Mouse (Mus musculus): ENCODE results near the gene Nifk.
A peak's percentile ranks its signal among the peaks of the same experiment; 100 is the strongest.

Nifk gene

DNA sequence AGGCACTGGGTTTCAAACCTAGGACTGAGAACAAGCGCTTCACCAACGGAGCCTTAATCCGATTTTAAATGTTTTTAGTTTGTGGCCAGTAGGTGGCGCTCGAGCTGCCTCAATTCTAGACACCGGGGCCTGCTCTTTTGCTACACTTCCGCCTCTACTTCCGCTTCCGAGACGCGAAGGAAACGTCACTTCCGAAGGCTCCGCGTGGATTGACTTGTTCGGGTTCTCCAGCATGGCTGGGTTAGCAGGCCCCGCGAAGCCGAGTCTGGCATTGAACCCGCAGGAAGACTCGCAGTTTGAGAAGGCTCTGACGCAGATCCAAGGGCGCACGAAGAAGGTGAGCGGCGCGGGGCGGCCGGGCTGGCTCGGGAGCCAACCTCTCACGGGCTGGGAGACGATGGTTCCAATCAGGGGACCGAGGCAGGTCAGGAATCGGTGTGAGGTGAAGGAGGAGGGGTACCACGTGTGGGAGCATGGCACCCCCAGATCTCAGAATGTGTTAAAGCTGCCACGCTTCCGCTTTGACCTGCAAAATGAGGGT lies at the start of gene Nifk:
Gene Nifk (plus strand): TSS at position 179 of the 541 bp plus-strand sequence.
- DNase-seq = peak; percentile 90

DNA sequence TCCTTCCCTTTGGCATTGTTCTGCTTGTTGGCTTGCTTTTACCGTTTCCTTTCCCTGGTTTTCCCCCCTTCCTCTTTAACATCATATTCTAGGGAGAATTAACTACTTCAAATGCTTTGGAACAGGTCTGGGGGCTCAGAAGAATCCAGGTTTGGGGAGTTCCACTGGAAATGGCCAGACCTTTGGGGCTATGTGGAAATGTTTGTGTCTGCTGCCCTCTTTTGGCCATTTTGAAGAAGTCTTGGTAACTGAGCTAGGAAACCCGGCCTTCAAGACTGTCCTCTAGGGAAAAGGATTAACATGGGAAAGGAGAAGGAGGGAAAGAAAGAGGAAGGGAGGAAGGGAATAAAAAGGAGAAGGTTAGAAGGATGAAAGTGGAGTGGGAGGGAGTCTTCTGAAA lies 46.5 kb upstream of the Nifk start:
- DNase-seq = no peak

GRCm38 (mm10) chr1:118292291-118292690 lies 29.3 kb upstream of the Nifk start:
- DNase-seq = no peak

DNA sequence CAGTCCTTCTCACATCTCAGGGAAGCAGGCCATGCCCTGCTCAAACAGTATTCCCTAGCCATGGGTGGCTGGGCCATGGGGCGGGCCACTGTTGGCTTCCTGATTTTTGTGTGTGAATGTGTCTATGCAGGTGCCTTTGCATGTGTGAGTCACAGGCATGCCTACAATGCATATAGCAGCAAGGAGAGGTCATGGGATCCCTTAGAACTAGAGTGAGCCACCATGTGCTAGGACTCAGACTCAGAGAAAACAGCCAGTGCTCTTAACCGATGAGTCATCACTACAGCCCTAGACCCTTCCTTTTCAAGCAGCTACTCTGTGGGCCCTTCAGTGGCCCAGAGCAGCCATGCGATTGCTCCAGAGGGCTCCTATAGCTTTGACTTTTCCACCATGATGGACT lies 27.4 kb upstream of the Nifk start:
- DNase-seq = no peak

- DNase-seq = no peak
Measured at GRCm38 (mm10) chr1:118294826-118295225, 26.8 kb upstream of the Nifk start.

GRCm38 (mm10) chr1:118296673-118297072 lies 25.0 kb upstream of the Nifk start:
- DNase-seq = no peak

- DNase-seq = no peak
Measured at GRCm38 (mm10) chr1:118297719-118298118, 23.9 kb upstream of the Nifk start.

DNA sequence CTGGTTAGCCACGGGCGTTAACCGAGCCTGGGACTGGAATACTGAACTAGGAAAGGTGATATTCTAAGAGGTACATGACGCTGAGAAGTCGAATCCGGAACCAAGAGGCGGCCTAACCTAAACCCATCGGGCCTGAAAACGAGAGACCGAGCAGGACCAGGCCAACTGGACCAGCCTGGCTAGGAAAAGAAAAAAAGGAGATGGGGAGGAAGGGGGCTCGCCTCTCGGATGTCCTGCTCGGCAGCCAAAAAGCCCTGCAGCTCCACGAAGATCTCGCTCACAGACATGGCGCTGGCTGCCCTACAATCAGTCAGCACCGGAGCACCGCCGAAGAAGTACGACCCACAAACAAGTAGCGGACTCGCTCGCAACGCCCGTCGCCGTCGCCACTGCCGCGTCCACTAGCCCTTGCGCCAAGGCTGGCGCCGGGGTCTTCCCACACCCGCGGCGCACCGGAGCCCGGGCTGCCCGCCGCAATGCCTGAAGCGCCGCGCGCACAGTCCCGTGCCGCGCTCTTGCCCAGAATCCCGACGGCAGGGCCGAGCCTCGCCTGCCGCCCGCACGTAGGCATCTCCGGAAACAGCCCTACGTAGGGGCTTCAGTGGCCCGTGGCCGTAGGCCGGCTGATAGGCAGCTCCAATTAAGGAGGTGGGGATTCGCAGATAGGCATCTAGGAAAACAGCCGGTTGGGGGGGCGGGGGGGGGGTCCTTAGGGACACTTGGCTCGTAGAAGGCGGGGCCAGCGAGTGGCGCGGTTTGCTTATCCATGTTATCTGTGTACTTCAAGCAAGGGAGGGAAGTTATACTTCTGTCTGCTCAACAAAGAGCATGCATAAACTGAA lies 10.6 kb upstream of the Nifk start:
- peak; percentile 86 for DNase-seq

DNA sequence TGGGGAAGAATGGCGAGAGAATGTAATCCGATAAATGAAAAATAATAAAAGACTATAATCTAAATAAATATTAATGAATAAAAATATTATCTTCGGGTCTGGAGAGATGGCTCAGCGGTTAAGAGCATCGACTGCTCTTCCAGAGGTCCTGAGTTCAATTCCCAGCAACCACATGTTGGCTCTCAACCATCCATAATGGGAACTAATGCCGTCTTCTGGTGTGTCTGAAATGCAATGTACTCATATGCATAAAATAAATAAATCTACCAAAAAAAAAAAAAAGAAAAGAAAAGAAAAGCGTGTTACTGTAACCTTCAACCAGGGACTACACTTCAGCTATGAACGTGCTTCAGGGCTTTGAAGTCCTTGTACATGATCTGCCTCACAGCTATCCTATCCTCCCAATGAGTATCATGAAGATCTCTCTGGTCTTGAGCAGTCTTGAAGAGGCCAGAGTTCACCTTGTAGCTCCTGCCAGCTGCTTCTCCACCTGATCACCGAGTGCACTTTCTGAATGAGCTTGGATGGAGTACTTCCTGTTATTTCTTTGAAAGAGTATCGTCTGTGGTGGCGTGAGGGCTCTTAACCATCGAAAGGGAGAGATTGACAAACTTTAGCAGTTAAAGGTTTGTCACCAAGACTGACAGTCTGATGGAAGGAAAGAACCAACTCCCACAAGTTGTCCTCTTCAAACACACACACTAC lies 9.9 kb upstream of the Nifk start, which contains the start of gene Tsn:
Gene Tsn (minus strand): TSS at position 118 of the 705 bp plus-strand sequence.
- no peak for DNase-seq

GRCm38 (mm10) chr1:118320696-118321095 lies 943 bp upstream of the Nifk start:
- peak; percentile 36 for DNase-seq

- DNase-seq = no peak
Measured at GRCm38 (mm10) chr1:118334749-118335713, 13.4 kb downstream of the Nifk start.

DNA sequence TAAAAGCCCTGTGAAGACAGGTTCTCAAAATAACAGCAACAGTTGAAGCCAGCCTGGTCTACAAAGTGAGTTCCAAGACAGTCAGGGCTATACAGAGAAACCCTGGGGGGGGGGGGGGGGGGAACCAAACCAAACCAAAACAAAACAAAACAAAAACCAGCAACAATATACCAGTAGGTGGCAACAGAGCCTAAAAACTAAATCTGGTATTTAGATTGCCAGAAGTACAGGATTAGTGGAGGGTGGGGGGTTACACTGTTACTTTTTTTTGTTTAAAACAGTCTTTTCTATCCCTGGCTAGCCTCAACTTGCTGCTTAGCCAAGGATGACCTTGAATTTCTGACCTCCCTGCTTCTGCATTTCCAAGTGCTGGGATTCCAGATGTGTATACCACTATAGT lies 14.2 kb downstream of the Nifk start:
- no peak for DNase-seq

GRCm38 (mm10) chr1:118337921-118338320 lies 16.3 kb downstream of the Nifk start:
- no peak for DNase-seq

DNA sequence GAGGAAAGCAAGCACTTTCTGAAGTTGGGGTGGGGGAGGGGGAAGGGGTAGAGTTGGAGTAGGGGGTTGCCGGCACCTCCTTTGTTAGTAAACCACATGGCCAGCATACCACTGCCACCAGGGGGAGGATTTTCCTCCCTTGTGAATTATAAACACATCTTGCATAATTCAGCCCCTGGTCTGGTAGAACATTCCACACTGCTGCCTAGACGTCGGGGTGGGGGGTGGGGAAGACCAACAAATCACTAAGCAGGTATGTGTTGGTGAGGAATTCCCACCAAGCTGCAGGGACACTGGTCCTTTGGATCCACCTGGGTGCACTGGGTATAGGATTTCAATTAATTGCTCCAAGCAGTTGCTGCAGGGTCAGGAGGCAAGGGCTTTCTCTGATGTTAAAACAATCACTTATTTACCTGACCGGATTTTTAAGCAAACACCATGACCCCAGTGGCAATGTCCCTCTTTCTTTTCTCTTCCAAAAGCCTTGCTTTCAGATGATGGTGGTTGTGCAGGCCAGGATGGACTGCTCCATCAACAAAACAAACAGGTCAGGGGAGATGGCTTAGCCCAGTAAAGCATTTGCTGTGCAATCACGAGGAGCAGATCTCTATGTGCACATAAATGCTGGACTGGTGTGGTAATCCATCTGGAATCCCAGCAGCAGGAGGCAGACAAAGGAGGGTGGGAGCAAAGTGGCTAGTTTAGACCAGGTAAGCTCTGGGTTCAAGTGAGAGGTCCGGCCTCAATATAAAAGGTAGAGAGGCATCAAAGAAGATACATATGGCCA lies 22.2 kb downstream of the Nifk start:
- DNase-seq = no peak

- DNase-seq = no peak
Measured at GRCm38 (mm10) chr1:118349922-118350321, 28.3 kb downstream of the Nifk start.

DNA sequence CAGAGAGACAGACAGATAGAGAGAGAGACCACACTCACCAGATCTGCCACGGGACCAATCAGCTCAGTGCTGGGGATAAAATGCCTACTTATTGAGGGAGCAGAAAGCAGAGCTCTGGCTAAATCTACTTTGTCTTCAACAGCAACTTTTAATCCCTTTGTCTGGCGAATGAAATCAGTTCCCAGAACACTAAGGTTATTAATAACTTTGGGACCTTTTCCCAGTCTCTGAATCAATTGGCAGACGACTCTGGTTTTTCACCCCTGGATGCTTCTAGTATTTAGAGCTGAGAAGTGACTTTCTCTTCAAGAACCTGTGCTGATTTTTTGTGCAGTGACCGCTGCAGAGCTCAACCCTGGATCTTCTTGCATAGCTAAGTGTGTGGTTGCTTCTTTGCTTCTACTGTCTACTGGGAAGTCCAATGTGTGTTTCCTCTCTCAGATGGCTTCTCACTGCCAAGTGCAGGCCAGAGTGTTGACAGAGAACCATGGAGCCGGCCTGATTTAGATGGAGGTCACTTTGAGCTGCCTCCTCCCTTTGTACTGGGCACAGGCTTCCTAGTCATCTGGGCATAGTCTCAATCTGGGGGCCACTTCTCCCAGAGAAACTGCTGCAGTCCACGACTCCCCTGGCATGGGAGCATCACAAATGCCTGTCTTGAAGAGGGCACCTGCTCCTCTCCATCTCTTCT lies 37.6 kb downstream of the Nifk start:
- no peak for DNase-seq

- DNase-seq = peak; percentile 25
Measured at GRCm38 (mm10) chr1:118367970-118368369, 46.3 kb downstream of the Nifk start.

GRCm38 (mm10) chr1:118368721-118369461 lies 47.3 kb downstream of the Nifk start:
- DNase-seq = no peak

- no peak for DNase-seq
Measured at GRCm38 (mm10) chr1:118377784-118378183, 56.1 kb downstream of the Nifk start.

GRCm38 (mm10) chr1:118380105-118380786 lies 58.6 kb downstream of the Nifk start:
- no peak for DNase-seq
